Mouse (Mus musculus): ENCODE data around the gene Rap1gap. TPM values are rescaled to one million over a fixed set of nuclear protein-coding genes. Genes with fewer than 3 reads are reported as not detected.
A peak's percentile ranks its signal among the peaks of the same experiment; 100 is the strongest.

Gene Rap1gap
- polyA plus RNA-seq, 1 experiment from 2014 or later, result 7.7 TPM

DNA sequence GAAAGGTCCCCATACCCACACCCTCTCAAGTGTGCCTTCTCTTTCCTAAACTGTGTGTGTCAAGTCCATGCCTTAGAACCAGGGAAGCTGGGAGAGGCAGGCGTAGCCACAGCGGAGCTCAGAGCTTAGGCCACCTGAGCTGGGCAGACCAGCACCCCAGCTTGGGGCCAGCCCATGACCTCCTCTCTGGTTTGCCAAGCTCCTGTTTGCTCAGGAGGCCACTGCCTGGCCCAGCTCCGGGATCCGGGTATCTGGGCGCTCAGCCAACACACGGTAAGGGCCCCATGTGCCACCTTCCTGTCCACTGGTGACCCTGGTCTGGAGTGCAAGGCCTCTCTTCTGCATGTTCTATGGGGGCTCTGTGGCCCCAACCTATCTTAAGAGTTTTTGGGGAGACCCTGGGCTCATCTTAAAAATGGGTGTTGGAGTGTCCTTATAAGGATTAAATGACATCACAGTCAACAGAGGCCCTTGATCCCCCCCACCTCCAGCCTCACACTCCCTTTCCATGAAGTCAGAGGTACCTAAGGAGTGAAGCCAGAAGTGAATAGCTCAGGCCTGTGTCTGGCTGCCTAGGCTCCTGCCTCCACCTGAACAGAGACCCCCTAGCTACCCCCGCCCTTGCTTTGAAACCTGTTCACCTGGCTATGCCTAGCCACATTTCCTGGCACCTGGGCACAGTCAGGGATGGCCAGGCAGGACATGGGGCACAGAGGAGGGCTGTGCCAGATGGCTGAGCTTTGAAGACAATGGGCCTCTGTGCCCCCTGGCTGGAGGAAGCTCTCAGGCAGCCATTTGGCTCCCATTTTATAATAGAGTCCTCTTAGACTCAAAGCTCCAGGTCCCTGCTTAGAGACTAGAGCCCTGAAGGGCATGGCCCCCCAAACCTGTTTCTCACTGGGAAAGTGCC lies 33.8 kb downstream of the Rap1gap start:
- H3K4me2 ChIP-seq, result no peak overlapping the region
- H3K4me1 ChIP-seq, result peaks cover 27% of the 10 kb centered on the region
- 60% methylated on average over 7 of the region's 7 CpGs for WGBS
- ATAC-seq (ENCODE audit: insufficient number of reproducible peaks, low FRiP score, low TSS enrichment, low read depth), result peak; percentile 37
- H3K27ac ChIP-seq, result peak overlapping the region; percentile 13; the same call in 1 of the 2 replicates
- H3K36me3 ChIP-seq, result no peaks in the 10 kb centered on the region
- H3K9ac ChIP-seq, result no peak overlapping the region
- no peaks in the 10 kb centered on the region for H3K27me3 ChIP-seq
- no peaks in the 10 kb centered on the region for H3K9me3 ChIP-seq
- no peak overlapping the region for H3K4me3 ChIP-seq

DNA sequence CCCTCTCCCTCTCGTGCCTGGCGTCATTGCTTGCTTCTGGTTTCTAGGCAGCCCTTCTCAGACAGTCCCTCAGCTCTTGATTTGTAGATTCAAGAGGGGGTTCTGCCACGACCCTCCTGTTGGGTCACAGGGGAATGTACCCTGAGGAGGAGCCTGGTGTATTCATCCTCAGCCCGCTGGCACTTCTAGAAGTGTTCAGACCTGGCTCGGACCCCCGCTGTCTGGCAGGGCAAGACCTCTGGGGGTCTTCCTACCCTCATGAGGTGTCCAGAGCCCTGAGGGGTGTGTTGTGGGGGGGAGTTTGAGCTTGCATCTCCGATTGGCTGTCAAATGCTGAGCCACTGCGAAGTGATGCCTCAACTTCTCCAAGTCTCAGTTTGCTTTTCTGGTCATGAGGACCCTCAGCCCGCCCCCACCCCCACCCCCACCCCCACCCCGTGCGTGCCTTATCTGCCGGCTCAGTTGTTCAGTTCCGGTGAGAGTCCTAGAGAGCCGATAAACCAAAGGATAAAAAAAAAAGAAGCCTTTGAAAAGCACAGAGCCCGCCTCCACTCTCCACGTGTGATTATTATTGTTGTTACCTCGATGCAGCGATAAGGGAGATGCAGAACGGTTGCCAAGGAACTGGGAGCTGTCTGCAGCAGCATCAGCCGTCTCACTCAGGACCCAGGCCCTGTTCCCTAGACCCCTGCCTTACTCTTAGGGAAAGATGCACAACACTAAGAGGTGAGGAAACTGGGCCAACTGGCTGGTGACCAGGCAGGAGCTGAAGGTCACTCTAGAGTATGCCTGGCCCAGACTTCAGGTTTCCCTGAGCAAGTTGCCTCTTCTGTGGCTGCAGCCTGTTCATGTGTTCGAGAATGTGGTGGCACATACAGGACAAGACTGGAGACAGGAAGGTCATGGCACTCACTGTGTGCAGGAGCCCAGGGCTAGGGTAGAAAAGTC lies 35.0 kb downstream of the Rap1gap start:
- no peaks in the 10 kb centered on the region for H3K27me3 ChIP-seq
- WGBS, result 57% methylated on average over 21 of the region's 21 CpGs
- no peak overlapping the region for H3K4me2 ChIP-seq
- no peaks in the 10 kb centered on the region for H3K36me3 ChIP-seq
- H3K27ac ChIP-seq, result no peak overlapping the region
- peaks cover 27% of the 10 kb centered on the region for H3K4me1 ChIP-seq
- no peaks in the 10 kb centered on the region for H3K9me3 ChIP-seq
- ATAC-seq (ENCODE audit: insufficient number of reproducible peaks, low FRiP score, low TSS enrichment, low read depth), result no peak
- H3K4me3 ChIP-seq, result no peak overlapping the region
- H3K9ac ChIP-seq, result no peak overlapping the region

DNA sequence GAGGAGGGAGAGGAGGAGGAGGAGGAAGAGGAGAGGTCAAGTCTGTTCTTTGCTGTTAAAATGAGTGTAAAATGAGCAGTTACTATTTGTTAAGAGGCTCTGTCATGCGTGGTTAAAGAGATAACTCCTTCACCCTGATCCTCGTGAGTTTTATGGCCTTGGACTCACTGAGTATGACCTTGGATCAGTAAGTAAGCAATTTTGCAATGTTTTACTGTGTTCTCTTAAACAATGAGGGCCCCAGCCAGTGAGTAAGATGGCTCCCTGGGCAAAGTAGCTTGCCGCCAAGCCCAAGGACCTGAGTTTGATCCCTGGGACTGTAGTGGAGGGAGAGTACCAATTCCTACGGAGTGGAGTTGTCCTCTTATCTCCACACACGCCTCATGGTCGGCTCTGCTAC lies 36.4 kb downstream of the Rap1gap start:
- Histone ChIP-seq H3K36me3 (no peaks in the 10 kb centered on the region), H3K4me3 (no peak overlapping the region), H3K4me2 (no peak overlapping the region), H3K9me3 (no peaks in the 10 kb centered on the region), H3K4me1 (peaks cover 19% of the 10 kb centered on the region), H3K27me3 (no peaks in the 10 kb centered on the region), H3K9ac (no peak overlapping the region), H3K27ac (no peak overlapping the region)
- ATAC-seq (ENCODE audit: insufficient number of reproducible peaks, low FRiP score, low TSS enrichment, low read depth), result no peak
- 69% methylated on average over 6 of the region's 6 CpGs for WGBS

DNA sequence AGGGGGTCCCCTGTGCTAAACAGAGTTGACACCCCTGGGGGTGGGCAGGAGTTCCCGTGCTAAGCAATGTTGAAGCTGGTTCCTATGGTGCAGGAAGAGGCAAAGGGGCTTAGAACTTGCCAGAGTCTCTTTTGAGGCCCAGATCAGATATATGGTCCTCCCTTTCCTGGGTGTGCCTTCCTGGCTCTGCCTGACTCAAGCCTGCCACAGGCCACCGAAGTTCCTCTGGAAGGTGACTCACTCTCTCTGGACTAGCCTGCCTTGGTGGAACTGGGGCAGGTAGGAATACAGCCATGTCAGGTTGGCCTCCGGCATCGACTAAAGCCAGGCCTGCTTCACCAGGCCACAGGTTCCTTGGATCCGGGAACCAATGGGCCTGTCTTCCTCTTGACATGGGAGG lies 38.6 kb downstream of the Rap1gap start:
- Histone ChIP-seq H3K4me2 (no peak overlapping the region), H3K9ac (no peak overlapping the region), H3K27ac (no peak overlapping the region), H3K4me3 (no peak overlapping the region), H3K27me3 (no peaks in the 10 kb centered on the region), H3K9me3 (no peaks in the 10 kb centered on the region), H3K4me1 (peaks cover 23% of the 10 kb centered on the region), H3K36me3 (no peaks in the 10 kb centered on the region)
- WGBS, result 88% methylated on average over 5 of the region's 5 CpGs
- ATAC-seq (ENCODE audit: insufficient number of reproducible peaks, low FRiP score, low TSS enrichment, low read depth), result no peak

DNA sequence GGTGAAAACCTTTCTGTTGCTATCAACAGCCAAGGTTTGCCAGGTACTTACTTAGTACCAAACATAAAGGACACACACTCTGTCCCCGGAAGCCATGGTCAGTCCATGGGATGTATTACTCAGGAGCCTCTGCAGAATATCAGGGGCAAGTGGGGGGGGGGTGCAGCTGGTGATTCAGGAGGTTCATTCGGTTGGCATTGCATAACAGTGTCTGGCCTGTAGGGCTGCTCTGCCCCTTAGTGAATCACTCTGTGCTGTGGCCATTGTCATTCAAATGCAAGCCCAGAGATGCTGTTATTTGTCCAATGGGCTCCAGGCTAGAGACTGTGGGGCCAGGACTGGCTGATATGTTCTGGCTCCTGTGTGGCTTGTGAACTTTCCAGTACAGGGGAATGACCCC lies 40.0 kb downstream of the Rap1gap start:
- Histone ChIP-seq H3K27ac (no peak overlapping the region), H3K9ac (no peak overlapping the region), H3K9me3 (no peaks in the 10 kb centered on the region), H3K4me1 (peaks cover 28% of the 10 kb centered on the region), H3K4me2 (no peak overlapping the region), H3K36me3 (no peaks in the 10 kb centered on the region), H3K4me3 (no peak overlapping the region), H3K27me3 (0 out of 2 replicates have a peak, but pooled peaks cover 4% of the 10 kb centered on the region)
- WGBS, result 75% methylated on average over 2 of the region's 2 CpGs
- no peak for ATAC-seq (ENCODE audit: insufficient number of reproducible peaks, low FRiP score, low TSS enrichment, low read depth)

DNA sequence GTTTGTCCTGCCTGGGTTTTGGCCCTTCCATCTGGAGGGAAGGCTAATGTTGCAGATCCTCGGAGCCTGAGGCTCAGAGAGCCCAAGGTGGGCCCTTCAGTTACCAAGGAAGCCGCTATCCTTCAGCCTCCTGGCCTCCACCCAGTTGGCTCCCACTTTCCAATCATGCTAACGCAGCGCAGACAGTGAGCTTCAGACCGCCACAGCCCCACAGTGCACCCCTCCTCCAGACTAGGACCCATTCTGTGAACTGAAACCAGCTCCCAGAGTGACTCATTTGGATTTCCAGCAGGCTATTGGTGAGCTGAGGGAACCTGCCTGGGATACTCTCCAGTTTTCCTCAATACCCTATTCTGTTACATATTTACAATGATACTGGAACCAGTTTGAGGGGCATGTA lies 40.9 kb downstream of the Rap1gap start:
- Histone ChIP-seq H3K27ac (no peak overlapping the region), H3K27me3 (0 out of 2 replicates have a peak, but pooled peaks cover 4% of the 10 kb centered on the region), H3K36me3 (no peaks in the 10 kb centered on the region), H3K4me1 (peaks cover 28% of the 10 kb centered on the region), H3K4me2 (no peak overlapping the region), H3K9me3 (no peaks in the 10 kb centered on the region), H3K9ac (no peak overlapping the region), H3K4me3 (no peak overlapping the region)
- ATAC-seq (ENCODE audit: insufficient number of reproducible peaks, low FRiP score, low TSS enrichment, low read depth), result no peak
- 67% methylated on average over 5 of the region's 5 CpGs for WGBS

DNA sequence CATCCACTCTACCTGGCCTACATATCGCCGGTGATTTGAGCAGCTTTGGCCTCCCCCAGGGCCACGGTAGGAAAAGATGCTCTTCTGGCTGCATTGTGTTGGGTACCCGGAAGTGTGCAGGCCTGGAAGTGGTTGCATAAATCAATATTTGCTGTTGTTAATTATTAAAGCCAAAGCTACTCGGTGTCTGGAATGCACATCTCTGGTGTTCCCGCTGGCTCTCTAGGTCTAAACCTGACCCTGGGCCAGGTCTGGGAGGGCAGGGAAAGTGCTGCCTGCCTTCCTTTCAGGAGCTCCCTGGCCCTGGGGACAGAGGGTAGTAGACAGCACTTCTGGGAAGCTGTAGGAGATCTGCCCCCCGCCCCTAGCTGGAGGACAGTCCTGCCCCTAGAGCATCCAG lies 42.0 kb downstream of the Rap1gap start:
- Histone ChIP-seq H3K27ac (no peak overlapping the region), H3K4me2 (no peak overlapping the region), H3K9ac (no peak overlapping the region), H3K9me3 (no peaks in the 10 kb centered on the region), H3K36me3 (no peaks in the 10 kb centered on the region), H3K4me1 (peaks cover 28% of the 10 kb centered on the region), H3K4me3 (no peak overlapping the region), H3K27me3 (0 out of 2 replicates have a peak, but pooled peaks cover 4% of the 10 kb centered on the region)
- no peak for ATAC-seq (ENCODE audit: insufficient number of reproducible peaks, low FRiP score, low TSS enrichment, low read depth)
- 71% methylated on average over 7 of the region's 7 CpGs for WGBS

DNA sequence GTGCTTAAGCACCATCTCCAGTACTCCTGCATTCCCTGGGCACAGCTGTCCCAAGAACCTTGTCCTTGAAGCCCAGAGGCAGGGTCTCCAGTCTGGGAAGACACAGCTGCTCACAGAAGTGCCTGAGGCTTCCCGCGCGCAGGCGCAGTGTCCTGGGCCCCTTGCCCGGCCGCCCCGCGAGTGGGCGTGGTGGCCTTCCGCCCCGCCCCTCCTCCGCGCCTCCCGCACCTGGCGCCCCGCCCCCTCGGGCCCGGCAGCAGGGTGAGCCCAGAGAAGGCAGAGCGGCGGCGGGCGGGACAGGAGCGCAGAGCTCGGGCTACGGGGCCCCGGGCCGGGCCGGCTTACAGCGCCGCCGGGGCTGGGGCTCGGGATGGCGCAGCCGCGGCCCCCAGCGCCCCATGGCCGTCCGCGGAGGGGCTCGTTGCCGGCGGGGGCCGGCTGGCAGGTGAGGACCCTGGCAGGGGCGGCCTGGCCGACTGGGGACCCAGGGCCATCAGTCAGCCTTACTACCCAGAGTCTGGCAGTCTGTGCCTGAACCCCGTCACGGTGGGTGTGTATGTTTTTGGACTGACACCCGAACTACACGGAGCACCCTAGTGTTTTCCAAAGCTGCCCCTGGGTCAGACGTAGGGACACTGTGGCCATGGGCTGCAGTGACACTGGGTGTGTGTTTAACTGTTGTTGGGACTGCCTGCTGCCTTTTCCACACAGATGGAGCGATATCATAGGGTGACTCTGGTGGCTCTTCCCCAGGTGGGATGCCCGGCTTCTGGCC lies 42.9 kb downstream of the Rap1gap start:
- Histone ChIP-seq H3K9me3 (no peaks in the 10 kb centered on the region), H3K27me3 (0 out of 2 replicates have a peak, but pooled peaks cover 4% of the 10 kb centered on the region), H3K4me1 (peaks cover 28% of the 10 kb centered on the region), H3K9ac (peak overlapping the region; percentile 71), H3K36me3 (no peaks in the 10 kb centered on the region), H3K4me2 (peak overlapping the region; percentile 91), H3K4me3 (peak overlapping the region; percentile 62), H3K27ac (no peak overlapping the region)
- ATAC-seq (ENCODE audit: insufficient number of reproducible peaks, low FRiP score, low TSS enrichment, low read depth), result peak; percentile 83
- 3% methylated on average over 42 of the region's 52 CpGs for WGBS

DNA sequence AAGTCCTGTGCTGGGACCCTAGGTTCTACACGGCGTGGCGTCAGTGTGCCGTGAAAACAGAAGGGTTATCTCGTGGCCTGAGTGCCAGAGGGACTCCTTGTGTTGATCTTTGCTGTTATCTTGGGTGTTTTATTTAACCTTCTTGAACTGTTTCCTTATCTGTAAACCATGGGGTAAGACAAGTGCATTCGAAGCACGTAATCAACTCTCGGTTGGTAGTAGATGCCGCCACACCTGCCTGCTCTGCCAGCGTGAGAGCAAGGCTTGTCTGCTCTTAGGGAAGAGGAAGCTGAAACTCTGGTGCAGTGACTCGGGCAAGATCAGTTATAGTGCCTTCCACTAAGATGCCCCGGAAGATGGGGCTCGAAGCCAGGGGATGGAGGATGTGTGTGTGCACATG lies 48.4 kb downstream of the Rap1gap start:
- Histone ChIP-seq H3K27ac (no peak overlapping the region), H3K4me3 (no peak overlapping the region), H3K36me3 (no peaks in the 10 kb centered on the region), H3K4me1 (peaks cover 19% of the 10 kb centered on the region; the same call in 1 of the 2 replicates), H3K9ac (no peak overlapping the region), H3K27me3 (0 out of 2 replicates have a peak, but pooled peaks cover 4% of the 10 kb centered on the region), H3K4me2 (no peak overlapping the region), H3K9me3 (no peaks in the 10 kb centered on the region)
- no peak for ATAC-seq (ENCODE audit: insufficient number of reproducible peaks, low FRiP score, low TSS enrichment, low read depth)
- 84% methylated on average over 13 of the region's 13 CpGs for WGBS

DNA sequence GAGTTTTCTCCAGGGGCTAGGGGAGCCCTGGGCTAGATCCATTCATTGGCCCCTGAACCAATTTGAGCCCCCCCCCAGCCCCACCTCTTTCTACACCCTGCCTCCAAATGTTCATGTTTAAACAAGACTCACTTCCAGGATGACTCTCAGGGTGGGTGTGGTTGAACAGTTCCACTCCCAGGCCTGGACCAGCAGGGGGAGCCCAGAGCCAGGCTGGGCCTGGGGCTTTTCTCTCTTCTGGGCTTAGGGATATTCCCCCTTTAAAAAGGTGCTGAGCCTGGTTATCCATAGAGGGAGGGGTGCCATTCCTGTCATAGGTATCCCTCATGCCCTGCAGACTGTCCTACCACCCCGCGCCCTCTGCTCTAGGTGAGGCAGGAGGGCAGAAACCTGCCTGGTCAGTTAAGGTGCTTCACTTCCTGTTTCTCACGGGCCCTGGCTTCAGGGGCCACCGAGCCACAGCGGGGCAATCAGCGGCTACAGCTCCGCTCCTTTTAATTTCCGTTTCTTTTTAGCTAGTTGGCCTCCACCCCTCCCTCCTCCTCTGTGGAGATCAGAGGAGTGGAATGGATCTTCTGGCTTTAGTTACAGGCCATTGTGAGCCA lies 49.6 kb downstream of the Rap1gap start:
- 28% methylated on average over 8 of the region's 8 CpGs for whole genome bisulfite sequencing
- peaks cover 17% of the 10 kb centered on the region for H3K4me1 ChIP-seq
- no peaks in the 10 kb centered on the region for H3K27me3 ChIP-seq
- no peaks in the 10 kb centered on the region for H3K9me3 ChIP-seq
- no peak overlapping the region for H3K4me2 ChIP-seq
- H3K36me3 ChIP-seq, result no peaks in the 10 kb centered on the region
- H3K4me3 ChIP-seq, result no peak overlapping the region
- no peak for ATAC-seq (ENCODE audit: insufficient number of reproducible peaks, low FRiP score, low TSS enrichment, low read depth)
- no peak overlapping the region for H3K27ac ChIP-seq
- no peak overlapping the region for H3K9ac ChIP-seq

DNA sequence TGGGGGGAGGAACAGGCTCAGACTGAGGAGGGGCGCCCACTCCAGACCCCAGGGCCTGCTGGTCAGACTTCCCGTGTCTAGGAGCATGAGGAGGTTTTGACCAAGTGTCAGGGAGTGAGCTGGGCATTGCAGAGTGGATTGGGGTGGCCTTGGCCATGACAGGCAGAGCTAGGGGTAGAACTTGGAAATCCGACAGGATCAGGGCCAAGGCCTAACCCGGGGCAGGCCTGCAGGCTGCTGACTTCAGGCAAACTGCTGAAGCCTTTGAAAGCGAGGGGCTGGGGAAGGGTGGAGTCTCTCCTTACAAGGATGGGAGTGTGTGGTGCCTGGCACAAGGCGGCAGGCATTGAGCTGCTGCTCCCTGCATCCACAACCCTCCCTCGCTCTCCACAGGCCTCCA lies 52.5 kb downstream of the Rap1gap start:
- Histone ChIP-seq H3K27ac (no peak overlapping the region), H3K4me2 (no peak overlapping the region), H3K4me3 (no peak overlapping the region), H3K9ac (no peak overlapping the region), H3K4me1 (peaks cover 25% of the 10 kb centered on the region), H3K36me3 (no peaks in the 10 kb centered on the region; the same call in 1 of the 2 replicates), H3K27me3 (0 out of 2 replicates have a peak, but pooled peaks cover 3% of the 10 kb centered on the region), H3K9me3 (no peaks in the 10 kb centered on the region)
- 62% methylated on average over 7 of the region's 7 CpGs for WGBS
- ATAC-seq (ENCODE audit: insufficient number of reproducible peaks, low FRiP score, low TSS enrichment, low read depth), result no peak

Data from limb, embryonic 15.5 days (tissue).